Mouse (Mus musculus) lung, embryonic 15.5 days (tissue): ENCODE results near the gene Cldn1. TPM values are rescaled to one million over a fixed set of nuclear protein-coding genes. Genes with fewer than 3 reads are reported as not detected.

Experiments used
- ATAC-seq: fragments of 200-750 bp; cut with Nextera tagmentation; 2 replicates; pipeline ENCODE4 v1.8.0; 2017; ENCODE audit warnings: moderate number of reproducible peaks, borderline replicate concordance; ENCODE audit not compliant: low FRiP score, low TSS enrichment; ENCODE audit errors: extremely low read depth
- H3K27ac ChIP-seq: fragments of 300-500 bp; sonication (generic); 2 replicates; pipeline ENCODE4 v1.5.1; 2015; ENCODE audit warnings: moderate library complexity, mild to moderate bottlenecking, inconsistent platforms
- H3K27me3 ChIP-seq: fragments of 300-500 bp; sonication (generic); 2 replicates; pipeline ENCODE4 v1.6.1; 2015; ENCODE audit warnings: inconsistent platforms
- H3K36me3 ChIP-seq: fragments of 300-500 bp; sonication (generic); 2 replicates; pipeline ENCODE4 v1.6.1; 2015; ENCODE audit warnings: inconsistent platforms
- H3K4me1 ChIP-seq: fragments of 300-500 bp; sonication (generic); 2 replicates; pipeline ENCODE4 v1.6.1; 2015; ENCODE audit warnings: inconsistent platforms
- H3K4me2 ChIP-seq: fragments of 300-500 bp; sonication (generic); 2 replicates; pipeline ENCODE4 v1.6.1; 2015; ENCODE audit warnings: inconsistent platforms, mild to moderate bottlenecking, moderate library complexity
- H3K4me3 ChIP-seq: fragments of 300-500 bp; sonication (generic); 2 replicates; pipeline ENCODE4 v1.5.1; 2015; ENCODE audit warnings: mild to moderate bottlenecking, inconsistent platforms
- H3K9ac ChIP-seq: fragments of 300-500 bp; sonication (generic); 2 replicates; pipeline ENCODE4 v1.6.1; 2015; ENCODE audit warnings: inconsistent platforms
- H3K9me3 ChIP-seq: fragments of 300-500 bp; sonication (generic); 2 replicates; pipeline ENCODE4 v1.6.1; 2016; ENCODE audit warnings: inconsistent platforms
- WGBS: fragments of 180-500 bp; shearing (Covaris S2); methylation state at CpG from one replicate; pipeline ENCODE4 v1.1.7; 2015; 5-methylcytosine and 5-hydroxymethylcytosine counted together
- polyA plus RNA-seq: library from polyadenylated mRNA; unstranded; fragments of >200 nt; fragmentation: Nextera tagmentation; extraction: Ambion mirVana; gene quantifications from 2 replicates; pipeline ENCODE4 v1.2.1, GENCODE M21; 2015

The Cldn1 gene
- 14.6 and 14.9 TPM in 2 replicates for polyA plus RNA-seq

DNA sequence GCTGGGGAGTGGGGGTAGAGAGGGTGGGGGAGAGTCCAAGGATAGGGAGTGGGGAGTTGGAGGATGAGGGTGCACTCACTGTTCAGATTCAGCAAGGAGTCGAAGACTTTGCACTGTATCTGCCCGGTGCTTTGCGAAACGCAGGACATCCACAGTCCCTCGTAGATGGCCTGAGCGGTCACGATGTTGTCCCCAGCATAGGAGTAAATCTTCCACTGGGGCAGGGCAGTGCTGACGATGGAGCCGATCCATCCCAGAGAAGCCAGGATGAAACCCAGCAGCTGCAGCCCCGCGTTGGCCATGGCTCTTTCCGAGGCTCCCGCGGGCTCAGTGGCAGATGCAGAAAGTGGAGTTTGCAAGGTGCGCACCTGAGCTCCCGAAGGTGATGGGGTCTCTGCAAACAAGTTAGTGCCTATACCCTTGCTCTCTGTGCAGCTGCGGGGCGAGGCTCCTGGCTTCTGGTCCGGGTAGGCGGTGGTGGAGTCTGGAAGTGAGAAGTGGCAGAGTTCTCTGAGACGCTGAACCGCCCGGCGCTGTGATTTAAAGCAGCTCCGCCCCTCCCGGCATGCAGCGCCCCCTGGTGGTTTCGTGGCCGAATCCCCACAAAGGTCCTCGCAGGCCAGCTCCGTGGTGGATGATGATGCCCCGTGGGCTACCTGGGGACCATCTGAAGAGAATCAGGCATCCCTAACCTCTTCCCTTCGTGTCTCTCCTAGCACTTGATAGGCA, at the start of gene Cldn1:
TSS of gene Cldn1 (minus strand) at position 517 of the 729 bp plus-strand sequence.
- Histone ChIP-seq H3K9me3 (no peaks in the 10 kb centered on the region), H3K27me3 (no peaks in the 10 kb centered on the region), H3K4me2 (peak within 1 kb of the TSS; percentile 90), H3K4me3 (peak within 1 kb of the TSS; percentile 48), H3K36me3 (no peaks in the 10 kb centered on the region), H3K4me1 (no peaks in the 10 kb centered on the region), H3K27ac (no peak within 1 kb of the TSS), H3K9ac (peak within 1 kb of the TSS; percentile 40)
- peak; percentile 82 for ATAC-seq
- 4% methylated on average over 33 of the region's 33 CpGs for WGBS

DNA sequence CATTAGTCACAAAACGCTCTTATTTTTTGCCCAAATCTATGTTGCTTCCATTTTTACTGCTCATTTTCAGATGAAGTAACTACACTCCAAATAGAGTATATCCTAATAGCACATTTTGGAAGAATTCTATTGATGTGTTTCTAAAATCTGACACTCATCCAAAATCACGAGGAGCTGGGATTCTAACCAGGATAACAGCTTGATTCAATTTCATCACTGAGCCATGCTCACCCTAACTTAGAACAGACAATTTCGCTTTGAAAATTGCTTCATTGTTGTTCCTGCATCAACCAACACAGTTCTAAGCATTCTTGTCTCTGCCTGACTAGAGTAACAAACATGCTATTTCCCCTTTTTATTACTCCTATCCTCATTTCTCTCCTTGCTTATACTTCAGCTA, 47.0 kb upstream of the Cldn1 start:
- no peaks in the 10 kb centered on the region for H3K27me3 ChIP-seq
- WGBS = 76% methylated on average over 3 of the region's 3 CpGs
- ATAC-seq = no peak
- H3K27ac ChIP-seq = no peak overlapping the region
- no peak overlapping the region for H3K4me2 ChIP-seq
- no peaks in the 10 kb centered on the region for H3K36me3 ChIP-seq
- H3K4me3 ChIP-seq = no peak overlapping the region
- H3K4me1 ChIP-seq = no peaks in the 10 kb centered on the region
- H3K9ac ChIP-seq = no peak overlapping the region
- H3K9me3 ChIP-seq = no peaks in the 10 kb centered on the region

DNA sequence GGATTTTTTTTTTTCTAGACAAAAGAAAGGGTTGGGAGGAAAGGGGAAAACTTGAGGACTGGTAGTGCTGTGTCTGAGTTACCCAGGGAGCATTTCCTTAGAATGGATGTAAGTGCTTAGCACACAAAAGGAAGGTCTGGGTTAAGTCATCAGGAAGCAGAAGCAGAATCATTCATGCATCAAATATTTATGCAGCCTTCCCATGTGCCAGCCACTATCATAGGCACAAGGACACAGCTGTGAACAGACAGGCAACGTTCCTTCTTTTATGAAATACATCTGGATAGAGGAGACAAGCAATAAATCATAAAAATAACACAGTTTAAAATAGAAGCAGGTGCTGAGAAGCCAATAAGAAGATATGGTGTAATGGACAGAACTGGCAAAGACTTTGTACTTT, 32.4 kb upstream of the Cldn1 start:
- WGBS = 33% methylated on average over 1 of the region's 1 CpGs
- no peaks in the 10 kb centered on the region for H3K4me1 ChIP-seq
- H3K27me3 ChIP-seq = no peaks in the 10 kb centered on the region
- ATAC-seq = no peak
- H3K36me3 ChIP-seq = no peaks in the 10 kb centered on the region
- H3K4me3 ChIP-seq = no peak overlapping the region
- H3K27ac ChIP-seq = no peak overlapping the region
- H3K4me2 ChIP-seq = no peak overlapping the region
- H3K9me3 ChIP-seq = no peaks in the 10 kb centered on the region
- no peak overlapping the region for H3K9ac ChIP-seq

DNA sequence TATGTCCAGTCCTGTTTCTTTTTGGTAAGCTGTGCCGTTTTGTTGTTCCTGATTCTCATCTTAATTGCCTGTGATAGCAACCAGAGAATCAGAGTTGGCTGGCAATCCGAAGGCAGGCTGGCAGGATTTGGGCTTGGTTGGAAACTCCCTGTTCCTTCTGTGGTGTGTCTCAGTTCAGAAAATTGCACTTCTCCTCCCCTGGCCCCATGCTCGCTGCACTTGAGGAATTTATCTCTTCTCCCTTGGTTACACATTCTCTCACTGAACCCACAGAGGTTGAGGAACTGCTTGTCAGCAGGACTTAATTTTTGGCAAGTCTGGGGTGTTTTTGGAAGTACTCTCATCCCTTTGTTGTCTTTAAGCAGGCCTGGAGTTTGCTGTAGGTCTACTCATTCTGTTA, 29.3 kb upstream of the Cldn1 start:
- Histone ChIP-seq H3K27me3 (no peaks in the 10 kb centered on the region), H3K9ac (no peak overlapping the region), H3K27ac (no peak overlapping the region), H3K4me1 (no peaks in the 10 kb centered on the region), H3K9me3 (no peaks in the 10 kb centered on the region), H3K4me3 (no peak overlapping the region), H3K36me3 (no peaks in the 10 kb centered on the region), H3K4me2 (no peak overlapping the region)
- ATAC-seq = no peak
- 37% methylated on average over 3 of the region's 3 CpGs for WGBS

DNA sequence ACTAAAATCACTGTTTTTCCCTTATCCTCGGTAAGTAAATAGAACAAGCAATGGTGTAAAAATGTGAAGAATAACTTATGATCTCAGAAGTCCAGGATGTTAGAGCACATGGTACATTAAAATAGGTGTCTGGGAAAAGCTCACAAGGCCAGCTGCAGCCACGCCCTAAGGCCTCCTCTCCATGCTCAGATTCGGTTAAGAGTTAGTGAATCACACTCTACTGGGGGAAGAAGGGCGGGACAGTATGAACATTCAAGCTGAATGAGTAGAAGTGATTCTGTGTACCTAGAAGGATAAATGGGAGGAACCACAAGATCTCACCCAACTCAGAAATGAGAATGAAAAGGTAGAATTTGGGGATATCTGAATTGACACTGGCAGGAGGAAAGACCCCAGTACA, 28.9 kb upstream of the Cldn1 start:
- Histone ChIP-seq H3K27ac (no peak overlapping the region), H3K9me3 (no peaks in the 10 kb centered on the region), H3K4me2 (no peak overlapping the region), H3K4me3 (no peak overlapping the region), H3K9ac (no peak overlapping the region), H3K27me3 (no peaks in the 10 kb centered on the region), H3K4me1 (no peaks in the 10 kb centered on the region), H3K36me3 (no peaks in the 10 kb centered on the region)
- 61% methylated on average over 4 of the region's 4 CpGs for WGBS
- no peak for ATAC-seq

DNA sequence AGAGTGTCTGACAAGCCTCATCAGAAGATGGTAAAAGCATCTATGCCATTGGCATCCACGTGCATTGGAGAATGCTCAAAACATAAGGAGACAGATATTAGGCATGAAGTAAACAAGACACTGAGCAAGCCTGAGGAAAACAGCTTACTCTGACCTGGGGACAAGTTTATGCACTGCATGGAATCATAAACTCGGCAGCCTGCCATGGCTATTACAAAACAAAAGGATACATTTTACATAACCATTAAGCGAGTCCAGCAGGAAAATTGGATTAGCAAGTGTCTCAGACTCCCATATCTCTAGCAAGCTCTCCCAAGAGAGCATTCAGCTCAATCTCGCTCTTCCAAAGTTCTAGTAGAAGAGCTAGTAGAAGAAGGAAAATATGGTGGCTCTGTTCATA, 19.3 kb upstream of the Cldn1 start:
- Histone ChIP-seq H3K27me3 (no peaks in the 10 kb centered on the region), H3K9me3 (no peaks in the 10 kb centered on the region), H3K36me3 (no peaks in the 10 kb centered on the region), H3K4me3 (no peak overlapping the region), H3K9ac (no peak overlapping the region), H3K4me1 (no peaks in the 10 kb centered on the region), H3K4me2 (no peak overlapping the region), H3K27ac (no peak overlapping the region)
- ATAC-seq = no peak
- 68% methylated on average over 4 of the region's 4 CpGs for WGBS

DNA sequence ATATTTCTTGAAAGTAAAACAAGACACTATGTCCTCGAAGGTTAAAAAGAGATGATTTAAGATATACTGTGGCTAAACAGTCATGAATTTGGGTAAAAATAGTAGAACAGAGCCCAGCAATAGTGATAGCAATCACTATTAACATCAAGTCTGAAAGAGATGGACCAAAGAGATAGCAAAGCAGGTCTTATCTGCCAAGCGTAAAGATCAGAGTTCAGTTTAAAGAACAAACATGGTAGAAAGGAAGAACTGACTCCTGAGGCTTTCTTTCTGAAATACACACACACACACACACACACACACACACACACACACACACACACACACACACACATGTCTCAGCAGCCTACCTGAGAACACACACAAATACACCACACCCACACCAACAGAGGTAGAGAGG, 14.5 kb upstream of the Cldn1 start:
- no peaks in the 10 kb centered on the region for H3K4me1 ChIP-seq
- H3K4me2 ChIP-seq = no peak overlapping the region
- H3K9ac ChIP-seq = no peak overlapping the region
- WGBS = 53% methylated on average over 2 of the region's 2 CpGs
- H3K27ac ChIP-seq = no peak overlapping the region
- no peak for ATAC-seq
- H3K27me3 ChIP-seq = no peaks in the 10 kb centered on the region
- H3K36me3 ChIP-seq = no peaks in the 10 kb centered on the region
- no peaks in the 10 kb centered on the region for H3K9me3 ChIP-seq
- no peak overlapping the region for H3K4me3 ChIP-seq

DNA sequence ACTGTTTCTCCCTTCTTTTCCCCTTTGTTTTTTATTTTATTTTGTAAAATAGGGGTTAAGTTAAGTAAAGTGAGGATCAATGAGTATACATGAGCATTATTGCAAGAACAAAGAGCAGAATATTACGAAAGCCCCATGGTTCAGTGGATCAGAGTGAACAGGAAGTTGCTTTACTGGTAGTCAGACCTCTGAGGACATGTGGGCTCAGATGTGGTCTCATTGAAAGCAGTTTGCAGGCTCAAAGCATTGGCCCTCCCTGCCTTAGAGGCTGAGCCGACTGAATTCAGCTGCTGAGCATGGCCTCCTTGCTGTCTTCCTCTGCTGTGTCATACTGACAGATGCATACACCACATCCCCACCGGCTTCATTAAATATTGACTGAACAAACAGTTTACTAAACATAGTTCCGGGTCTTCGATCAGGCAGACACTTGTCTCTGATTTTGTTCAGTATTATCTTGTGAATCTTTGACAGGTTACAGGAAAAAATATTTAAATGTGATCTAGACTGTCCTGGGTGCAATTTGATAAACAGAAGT, 12.5 kb upstream of the Cldn1 start:
- Histone ChIP-seq H3K9me3 (no peaks in the 10 kb centered on the region), H3K9ac (no peak overlapping the region), H3K27me3 (no peaks in the 10 kb centered on the region), H3K27ac (no peak overlapping the region), H3K4me3 (no peak overlapping the region), H3K4me1 (no peaks in the 10 kb centered on the region), H3K36me3 (no peaks in the 10 kb centered on the region), H3K4me2 (no peak overlapping the region)
- 58% methylated on average over 5 of the region's 5 CpGs for WGBS
- ATAC-seq = no peak

DNA sequence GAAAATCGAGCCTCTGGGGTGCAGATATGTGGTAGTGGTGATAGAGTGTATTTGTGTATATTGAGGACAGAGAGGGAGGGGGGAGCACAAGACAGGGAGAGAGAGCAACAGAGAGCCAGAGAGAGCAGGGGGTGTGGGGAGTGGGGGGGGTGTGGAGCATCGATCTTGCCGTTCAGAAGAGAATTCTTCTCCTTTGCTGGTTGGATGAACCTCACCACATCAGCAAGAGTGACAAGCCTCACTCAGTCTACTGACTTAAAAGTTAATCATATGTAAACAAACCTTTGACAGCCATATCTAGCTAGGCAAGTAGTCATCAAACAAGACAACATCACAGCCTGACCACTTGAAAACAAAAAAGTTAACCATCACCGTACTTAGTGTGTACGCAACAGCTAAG, 5.5 kb upstream of the Cldn1 start:
- Histone ChIP-seq H3K27ac (no peak overlapping the region), H3K36me3 (no peaks in the 10 kb centered on the region), H3K4me3 (no peak overlapping the region), H3K4me2 (no peak overlapping the region), H3K9me3 (no peaks in the 10 kb centered on the region), H3K27me3 (no peaks in the 10 kb centered on the region), H3K9ac (no peak overlapping the region), H3K4me1 (no peaks in the 10 kb centered on the region)
- no peak for ATAC-seq
- WGBS = 49% methylated on average over 5 of the region's 5 CpGs

DNA sequence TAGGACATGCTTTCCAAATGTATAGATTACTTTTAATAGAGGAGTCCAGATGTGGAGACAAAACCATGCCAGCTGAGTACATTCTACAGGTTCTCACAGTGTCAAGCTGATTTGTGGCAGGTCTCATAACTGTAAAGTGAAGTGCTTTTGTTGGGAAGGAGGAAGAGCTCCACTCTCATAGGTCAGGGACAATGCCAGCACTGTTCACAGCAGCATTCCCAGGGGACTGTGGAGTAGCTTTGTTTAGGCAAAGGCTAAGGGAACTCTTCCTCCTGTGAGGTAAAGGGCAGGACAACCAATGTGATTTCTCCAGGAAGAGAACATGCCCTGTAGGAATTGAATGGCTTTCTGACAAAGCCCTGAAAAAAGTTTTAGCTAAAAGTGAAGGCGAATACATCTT, 1.5 kb downstream of the Cldn1 start:
- Histone ChIP-seq H3K4me3 (0 out of 2 replicates have a peak overlapping the region, but pooled peaks have one; percentile 4), H3K36me3 (no peaks in the 10 kb centered on the region), H3K9me3 (no peaks in the 10 kb centered on the region), H3K4me1 (no peaks in the 10 kb centered on the region), H3K9ac (no peak overlapping the region), H3K4me2 (0 out of 2 replicates have a peak overlapping the region, but pooled peaks have one; percentile 90), H3K27me3 (no peaks in the 10 kb centered on the region), H3K27ac (no peak overlapping the region)
- 90% methylated on average over 1 of the region's 1 CpGs for WGBS
- ATAC-seq = no peak

DNA sequence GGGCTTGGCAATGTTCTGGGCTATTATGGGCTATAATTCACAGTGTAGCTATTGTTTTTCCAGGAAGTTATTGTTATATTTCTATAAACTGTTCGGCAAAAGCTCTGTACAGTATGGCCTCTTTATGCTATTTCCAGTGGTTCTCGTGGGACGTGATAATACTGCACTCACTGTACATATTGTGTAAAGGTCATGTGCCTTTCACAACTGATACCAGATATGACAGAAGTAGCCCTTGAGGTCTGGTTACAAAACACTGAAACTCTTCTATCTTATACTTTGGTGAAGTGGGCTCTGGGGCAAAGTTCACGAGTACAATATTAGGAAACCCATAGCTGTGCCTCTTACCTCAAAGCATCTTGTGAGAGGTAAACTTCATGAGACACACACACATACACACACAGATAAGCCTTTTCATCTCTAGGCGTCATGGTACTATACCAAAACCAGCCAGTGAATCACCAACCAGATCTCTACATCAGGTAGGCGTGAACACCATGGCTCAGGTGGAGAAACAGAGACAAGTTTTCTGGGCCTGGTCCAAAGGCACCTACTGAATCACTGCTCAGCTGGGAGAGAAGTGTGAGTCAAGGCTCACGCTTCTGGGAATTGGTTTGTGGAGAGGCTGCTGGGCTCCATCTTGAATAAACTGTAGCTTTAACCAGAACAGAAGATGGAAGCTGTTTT, 2.5 kb downstream of the Cldn1 start:
- no peak for ATAC-seq
- no peaks in the 10 kb centered on the region for H3K9me3 ChIP-seq
- WGBS = 76% methylated on average over 7 of the region's 7 CpGs
- no peak overlapping the region for H3K4me2 ChIP-seq
- no peaks in the 10 kb centered on the region for H3K27me3 ChIP-seq
- no peaks in the 10 kb centered on the region for H3K4me1 ChIP-seq
- no peaks in the 10 kb centered on the region for H3K36me3 ChIP-seq
- no peak overlapping the region for H3K27ac ChIP-seq
- no peak overlapping the region for H3K4me3 ChIP-seq
- H3K9ac ChIP-seq = no peak overlapping the region

DNA sequence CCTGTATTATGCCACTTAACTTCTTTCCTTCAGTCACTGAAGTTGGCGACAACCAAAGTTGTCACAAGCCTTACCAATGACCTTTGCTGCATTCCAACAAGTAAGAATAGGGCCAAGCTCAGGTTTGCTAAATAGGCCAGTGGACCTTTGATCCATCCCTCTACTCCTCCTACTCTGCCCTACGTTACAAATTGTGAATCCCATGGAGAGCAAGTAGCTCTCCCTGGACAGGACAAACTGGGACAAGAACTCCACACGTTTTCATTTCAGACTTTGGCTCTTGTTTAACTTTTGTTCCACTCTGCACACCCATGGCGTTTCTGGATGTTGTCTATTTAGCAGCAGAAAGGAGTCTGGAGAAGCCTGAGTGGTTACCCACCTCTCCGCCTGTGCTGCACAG, 3.5 kb downstream of the Cldn1 start:
- no peaks in the 10 kb centered on the region for H3K9me3 ChIP-seq
- no peaks in the 10 kb centered on the region for H3K36me3 ChIP-seq
- H3K27me3 ChIP-seq = no peaks in the 10 kb centered on the region
- H3K4me3 ChIP-seq = no peak overlapping the region
- H3K9ac ChIP-seq = no peak overlapping the region
- ATAC-seq = no peak
- H3K4me2 ChIP-seq = no peak overlapping the region
- 74% methylated on average over 5 of the region's 5 CpGs for WGBS
- H3K4me1 ChIP-seq = no peaks in the 10 kb centered on the region
- no peak overlapping the region for H3K27ac ChIP-seq
